Mouse (Mus musculus) MEL (cell line): ENCODE data around the gene Carm1.

ENCODE experiments used
- MAX ChIP-seq: IDR thresholded peaks from 2 replicates; pipeline ENCODE4 v1.6.1; 2011; ENCODE audit warnings: low read length, improper control_type of control experiment
- POLR2A ChIP-seq, 2 experiments: IDR thresholded peaks; 2 replicates each; pipeline ENCODE4 v1.6.1; 2011 to 2012; ENCODE audit warnings: low read length in 2 of 2, mild to moderate bottlenecking in 2 of 2, control low read depth in 1 of 2, improper control_type of control experiment in 1 of 2, low read depth in 1 of 2, moderate library complexity in 1 of 2; ENCODE audit not compliant: control insufficient read depth in 1 of 2, insufficient read depth in 1 of 2, poor library complexity in 1 of 2

GRCm38 (mm10) chr9:21620229-21620628 is 73.5 kb downstream of the Carm1 start:
- TF ChIP-seq POLR2A (IDR thresholded peaks at IDR 0.05; ENCODE audit: control insufficient read depth in 1 of 2, insufficient read depth in 1 of 2, low read depth in 1 of 2, low read length in 2 of 2, poor library complexity in 1 of 2): no peak
- no peak for TF ChIP-seq MAX
